Mouse (Mus musculus) layer of hippocampus, postnatal 14 days (tissue): ENCODE data around the gene Kdm8. TPM values are rescaled to one million over a fixed set of nuclear protein-coding genes. Genes with fewer than 3 reads are reported as not detected.
A peak's percentile ranks its signal among the peaks of the same experiment; 100 is the strongest.

Experiments used
- DNase-seq, 2 experiments: peaks; one replicate each; pipeline ENCODE4 v3.0.0; 2021 to 2022; ENCODE audit warnings: low spot score in 2 of 2, mixed read lengths in 1 of 2
- total RNA-seq, 2 experiments: library from RNA; stranded (reverse); gene quantifications; 2 replicates each; pipeline ENCODE4 v1.2.3; 2021

Kdm8 gene
- total RNA-seq, 2 experiments from 2014 or later, result 3.4 to 4.7 TPM

DNA sequence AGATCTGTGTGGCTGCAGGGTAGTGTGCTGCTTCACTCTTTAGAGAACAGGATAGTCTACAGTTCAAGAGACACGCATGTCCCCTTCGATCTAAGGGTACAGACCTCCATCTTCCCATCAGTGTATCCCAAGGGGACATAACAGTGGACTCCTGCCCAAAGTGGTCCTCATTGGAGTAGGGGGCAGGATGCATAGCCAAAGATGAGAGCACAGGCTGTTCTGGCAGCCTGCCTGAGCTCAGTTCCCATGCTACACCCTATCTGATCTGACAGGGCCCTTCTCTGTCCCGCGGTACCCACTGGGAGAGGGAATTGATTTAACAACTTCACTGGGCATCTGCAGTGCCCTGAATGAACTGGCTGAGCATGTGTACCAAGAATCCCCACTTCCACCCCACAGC is 9.2 kb downstream of the Kdm8 start:
- DNase-seq, result no peak

DNA sequence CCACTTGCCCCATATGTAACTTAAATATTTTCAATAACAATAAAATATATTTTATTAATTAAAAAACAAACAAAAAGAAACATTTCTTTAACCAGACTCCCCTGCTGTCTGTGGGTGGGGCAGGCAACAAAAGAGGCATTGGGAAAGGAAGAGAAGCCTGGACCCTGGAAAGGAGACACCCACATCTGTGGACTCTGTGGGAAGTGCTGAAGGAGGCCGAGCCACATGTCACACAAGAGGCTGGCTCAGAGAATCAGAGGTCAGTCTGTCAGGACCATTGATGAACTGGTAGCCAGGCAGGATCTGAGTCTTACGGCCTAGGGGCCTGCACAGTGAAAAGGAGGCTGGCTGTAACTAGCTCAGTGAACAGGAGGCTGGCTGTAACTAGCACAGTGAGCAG is 17.7 kb downstream of the Kdm8 start:
- DNase-seq, result no peak

DNA sequence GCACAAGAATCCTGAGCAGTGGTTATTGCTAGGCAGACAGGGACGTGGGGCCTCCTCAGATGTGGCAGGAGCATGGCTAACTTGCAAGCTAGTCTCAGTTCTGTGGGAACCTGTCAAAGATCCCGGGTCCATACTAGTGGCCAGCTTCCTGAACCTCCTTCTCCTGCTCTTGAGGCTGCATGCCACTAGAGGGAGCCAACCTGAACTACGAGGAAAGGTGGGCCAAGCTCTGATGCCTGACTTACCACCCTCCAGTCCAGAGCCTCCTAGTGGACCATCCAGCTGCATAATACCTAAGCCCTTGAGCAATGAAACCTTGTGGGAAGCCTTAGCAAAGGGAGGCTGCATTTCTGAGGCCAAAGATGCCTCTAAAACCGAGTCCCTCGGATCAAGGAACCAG is 25.5 kb downstream of the Kdm8 start:
- peak; percentile 39 to 55 for DNase-seq

DNA sequence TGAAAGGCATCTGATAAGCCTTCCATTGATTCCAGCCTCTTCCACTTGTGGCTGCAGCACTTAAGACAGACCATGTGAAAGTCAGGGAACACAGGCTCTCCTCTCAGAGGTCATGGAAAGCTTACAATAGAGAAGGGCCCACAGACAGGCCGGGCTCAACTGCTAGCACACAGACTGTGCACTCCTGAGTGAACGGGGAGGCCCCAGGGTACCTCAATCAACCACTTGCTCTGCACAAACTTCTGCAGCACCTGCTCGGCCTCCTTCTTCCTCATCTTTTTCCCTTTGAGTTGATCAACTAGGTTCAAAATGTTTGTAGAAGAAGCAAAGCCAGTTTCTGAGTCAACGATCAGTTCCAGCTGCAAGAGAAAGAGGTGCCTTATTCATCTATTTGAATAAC is 26.4 kb downstream of the Kdm8 start:
- no peak for DNase-seq

DNA sequence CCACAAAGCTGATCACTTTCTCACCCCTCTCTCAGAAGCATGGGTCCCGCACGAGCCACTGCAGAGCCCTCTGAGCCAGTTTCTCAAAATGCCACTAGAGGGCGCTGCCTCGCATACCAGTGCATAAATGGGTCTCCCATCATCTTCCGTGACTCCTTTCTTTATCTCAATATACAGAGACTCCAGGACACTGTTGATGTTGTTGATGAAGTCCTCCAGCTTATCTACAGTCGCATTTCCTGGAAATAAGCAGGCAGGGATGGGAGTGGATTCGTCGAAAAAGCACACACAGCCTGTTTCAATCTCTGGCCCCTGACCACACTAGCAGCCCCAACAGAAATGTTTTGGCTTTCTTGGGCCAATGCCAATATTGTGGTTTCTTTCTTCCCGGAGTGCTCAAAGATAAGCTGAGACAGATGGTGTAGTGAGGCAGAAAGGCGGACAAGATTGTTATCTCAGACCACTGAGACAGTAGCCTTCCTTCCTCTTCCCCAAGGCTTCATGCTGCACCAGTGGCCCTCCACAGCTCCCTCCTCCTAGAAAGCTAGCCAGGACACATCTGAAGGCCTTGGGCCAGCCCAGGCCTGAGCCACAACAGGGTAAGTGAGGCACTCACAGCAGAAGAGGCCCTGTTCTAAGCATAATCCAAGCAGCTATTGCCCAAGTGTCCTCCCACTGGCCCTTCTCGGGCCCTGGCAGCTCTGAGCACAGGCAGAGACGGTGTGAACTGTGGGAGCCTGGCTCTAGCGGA is 27.7 kb downstream of the Kdm8 start:
- DNase-seq, result peak; percentile 77 to 81

DNA sequence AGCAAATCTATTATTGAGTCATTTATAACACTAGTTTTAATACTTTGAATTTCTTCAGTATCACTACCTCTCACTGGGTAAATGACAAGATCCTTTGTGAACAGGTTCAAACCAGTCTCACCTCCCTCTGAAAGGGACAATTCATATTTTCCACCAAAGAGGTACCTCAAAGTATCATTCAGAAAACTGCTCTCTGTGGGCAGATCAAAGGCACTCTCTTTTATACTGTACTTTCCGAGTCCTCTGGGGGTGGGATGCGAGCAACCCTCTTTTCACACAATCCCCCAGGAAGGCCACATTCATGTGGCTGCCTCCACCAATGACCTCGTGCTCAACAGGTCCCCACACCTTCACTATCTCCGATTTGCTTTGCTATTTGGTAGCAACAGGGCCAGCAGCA is 30.1 kb downstream of the Kdm8 start:
- DNase-seq, result no peak

DNA sequence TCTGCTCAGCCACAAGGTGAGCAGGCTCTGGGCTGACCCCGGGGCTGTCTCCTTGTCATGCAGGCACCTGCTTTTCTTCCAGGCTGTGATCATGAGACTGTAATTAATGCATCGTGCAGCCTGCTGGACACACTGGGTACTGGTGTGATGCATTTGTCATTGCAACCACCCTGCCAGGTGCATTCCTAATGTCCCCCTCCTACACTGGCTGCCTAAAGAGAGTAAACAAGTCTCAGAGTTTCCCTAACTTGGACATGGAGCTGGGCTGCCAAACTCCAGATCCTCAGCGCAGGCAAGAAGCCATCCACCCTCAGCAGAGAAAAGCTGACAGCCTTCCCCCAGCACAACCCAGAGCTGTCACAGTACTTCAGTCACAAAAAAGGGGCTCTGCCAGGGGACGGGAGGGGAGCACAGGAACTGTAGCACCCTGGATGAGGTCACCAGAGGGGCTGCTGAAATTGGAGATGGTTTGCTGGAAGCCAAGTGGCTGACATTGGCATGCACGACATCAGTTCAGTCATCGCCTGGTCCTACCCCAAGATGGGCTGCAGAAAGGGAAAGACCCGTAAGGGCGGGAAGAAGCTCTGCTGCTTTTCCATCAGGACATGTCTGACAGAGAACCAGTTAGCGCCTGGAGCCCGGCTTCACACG is 31.2 kb downstream of the Kdm8 start:
- no peak for DNase-seq

DNA sequence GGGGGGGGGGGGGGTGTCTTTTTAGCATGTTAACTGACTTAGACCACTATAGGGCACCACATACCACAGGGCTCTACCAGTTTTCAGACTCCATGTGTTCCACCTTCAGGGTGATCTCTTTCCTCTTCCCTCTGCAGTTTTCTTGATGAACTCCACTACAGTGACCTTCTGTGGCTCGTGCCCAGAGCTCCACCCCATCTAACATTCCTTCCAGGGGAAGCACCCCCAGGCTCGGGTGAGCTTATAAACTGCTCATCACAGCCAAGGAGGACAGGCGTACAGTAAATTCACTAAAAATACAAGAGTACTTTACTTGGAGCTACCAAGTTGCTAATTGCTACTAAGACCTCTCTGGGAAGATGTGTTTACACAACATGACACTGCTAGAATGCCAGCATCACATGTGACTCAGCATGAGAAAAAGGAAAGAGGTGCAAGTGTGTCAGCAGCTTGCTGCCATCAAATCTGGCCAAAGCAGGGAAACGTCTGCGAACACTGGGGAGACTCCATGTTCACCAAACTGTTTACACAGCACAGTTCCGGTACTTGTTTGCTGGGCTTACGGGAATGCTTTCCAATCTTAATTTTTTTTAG is 34.0 kb downstream of the Kdm8 start:
- no peak for DNase-seq

DNA sequence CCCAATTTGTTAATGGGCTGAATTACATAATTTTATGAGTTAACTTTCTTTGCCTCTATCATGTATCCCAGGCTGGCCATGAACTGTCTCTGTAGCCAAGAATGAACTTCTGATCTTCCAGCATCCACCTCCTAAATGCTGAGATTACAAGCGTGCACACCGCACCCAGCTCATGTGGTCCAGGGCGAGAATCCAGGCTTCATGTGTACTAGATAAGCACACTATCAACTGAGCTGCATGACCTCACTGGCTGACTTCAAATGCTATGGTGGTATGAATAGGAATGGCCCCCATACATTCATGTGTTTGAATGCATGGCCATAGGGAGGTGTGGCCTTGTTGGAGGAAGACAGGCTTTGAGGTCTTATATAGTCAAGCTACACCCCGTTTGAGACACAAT is 36.0 kb downstream of the Kdm8 start:
- DNase-seq, result no peak

DNA sequence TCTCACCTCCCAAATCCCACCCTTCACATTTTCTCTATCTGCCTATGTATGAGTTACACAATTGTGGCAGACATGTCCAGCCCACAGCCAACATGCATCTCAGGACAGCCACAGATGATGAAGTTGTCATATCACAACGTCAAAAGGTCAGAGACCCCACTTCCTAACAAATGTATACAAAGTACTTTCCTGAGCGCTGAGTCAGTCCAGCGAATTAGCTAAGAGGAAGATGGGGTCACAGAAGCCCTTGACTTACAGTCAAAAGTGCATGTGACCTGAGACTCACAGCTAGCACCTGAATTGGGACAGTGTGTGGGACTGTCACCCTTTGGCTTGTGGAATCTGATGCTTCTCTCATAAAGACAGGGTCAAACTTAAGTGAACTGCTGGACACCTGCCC is 37.9 kb downstream of the Kdm8 start:
- no peak for DNase-seq

DNA sequence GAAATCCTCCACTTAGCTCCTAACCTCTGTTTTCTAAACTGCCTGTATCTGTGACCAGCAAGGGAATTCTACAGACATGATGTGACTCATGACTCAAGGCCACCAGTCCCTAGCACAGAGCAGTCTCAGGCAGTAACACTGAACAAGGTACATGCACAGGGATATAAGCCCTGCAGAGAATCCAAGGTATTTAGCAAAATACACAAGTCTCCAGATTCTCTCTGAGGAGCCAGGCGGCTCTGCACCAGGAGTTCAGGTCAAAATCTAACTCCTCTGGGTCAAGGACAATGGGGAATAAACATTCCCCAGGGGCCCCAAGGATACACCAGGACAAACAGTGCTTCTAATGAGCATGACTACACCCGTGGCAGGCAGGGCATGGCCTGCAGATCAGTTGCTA is 38.4 kb downstream of the Kdm8 start:
- no peak for DNase-seq

DNA sequence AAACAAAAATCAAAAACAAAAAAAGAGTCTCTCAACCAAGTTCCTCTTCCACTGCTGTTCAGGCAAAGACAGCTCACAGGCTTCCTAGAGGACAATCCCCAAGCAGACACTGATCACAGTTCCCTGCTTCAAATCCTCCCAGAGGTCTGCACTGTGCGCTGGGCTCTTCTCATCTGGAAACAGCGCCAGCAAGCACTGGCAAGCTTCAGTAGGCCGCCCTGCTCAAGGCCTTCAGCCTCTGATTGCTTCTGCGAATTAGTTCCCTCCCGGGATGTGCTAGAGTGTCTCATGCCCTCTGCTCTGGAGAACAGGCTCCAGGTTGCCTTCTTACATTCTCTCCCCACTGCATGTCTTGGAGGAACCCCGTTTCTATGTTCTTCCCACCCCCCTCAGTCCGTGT is 40.3 kb downstream of the Kdm8 start:
- no peak for DNase-seq

DNA sequence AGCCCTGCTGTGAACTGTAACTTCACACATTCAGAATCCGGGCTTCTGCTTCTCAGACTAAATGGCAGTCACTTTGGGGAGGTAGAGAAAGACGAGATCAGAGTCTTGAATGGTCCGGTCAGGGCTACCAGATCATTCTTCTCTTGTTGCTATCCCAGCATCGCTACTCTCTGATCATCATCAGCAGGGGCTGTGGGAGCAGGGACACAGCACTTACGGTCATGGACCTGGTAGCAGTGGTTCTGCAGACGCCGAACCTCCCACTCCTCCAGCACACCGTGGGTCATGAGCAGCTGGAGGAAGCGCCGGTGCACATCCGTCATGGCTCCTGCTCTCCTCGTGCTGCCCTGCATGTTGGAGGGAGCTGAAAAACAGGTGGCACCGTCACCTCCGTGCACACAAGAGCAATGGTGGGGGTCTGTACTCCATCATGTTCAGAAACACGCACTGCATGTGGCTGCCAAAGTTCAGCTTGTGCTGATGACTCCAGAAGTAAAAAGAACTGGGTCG is 41.7 kb downstream of the Kdm8 start:
- DNase-seq, result no peak

DNA sequence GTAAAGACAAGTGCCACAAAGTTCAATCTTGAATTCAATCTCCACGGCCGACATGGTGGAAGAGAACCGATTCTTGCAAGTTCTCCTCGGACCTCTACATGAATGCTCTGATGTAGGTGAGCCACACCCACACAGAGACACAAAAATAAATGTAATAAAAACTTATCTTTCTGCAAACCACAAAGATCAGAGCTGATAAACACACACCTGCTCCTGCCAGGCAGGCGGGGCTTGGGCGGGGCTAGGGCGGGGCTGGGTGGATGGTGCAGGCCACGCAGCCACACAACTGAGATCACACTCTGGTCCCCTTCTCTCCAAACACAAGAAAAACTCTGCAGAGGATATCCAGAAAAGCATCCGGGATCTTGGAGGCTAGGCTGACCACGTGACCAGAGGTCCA is 42.6 kb downstream of the Kdm8 start:
- no peak for DNase-seq

DNA sequence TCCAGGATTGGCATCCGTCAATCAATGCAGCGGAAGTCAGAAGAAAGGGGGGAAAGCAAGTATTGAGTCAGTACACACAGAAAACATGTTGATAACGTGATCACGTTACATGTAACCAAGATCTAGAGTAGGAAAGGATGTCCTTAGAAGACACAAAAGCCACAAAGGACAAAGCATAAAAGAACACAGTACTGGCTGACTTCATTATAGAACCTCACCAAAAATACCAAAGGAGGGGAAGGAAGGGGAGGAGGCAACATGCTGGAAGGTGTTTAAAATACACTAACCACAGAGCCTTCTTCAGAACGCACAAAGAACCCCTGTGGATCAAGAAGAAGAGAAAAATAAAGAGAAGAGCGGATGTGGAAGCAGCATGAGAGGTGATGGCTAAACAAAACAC is 44.2 kb downstream of the Kdm8 start:
- DNase-seq, result no peak

DNA sequence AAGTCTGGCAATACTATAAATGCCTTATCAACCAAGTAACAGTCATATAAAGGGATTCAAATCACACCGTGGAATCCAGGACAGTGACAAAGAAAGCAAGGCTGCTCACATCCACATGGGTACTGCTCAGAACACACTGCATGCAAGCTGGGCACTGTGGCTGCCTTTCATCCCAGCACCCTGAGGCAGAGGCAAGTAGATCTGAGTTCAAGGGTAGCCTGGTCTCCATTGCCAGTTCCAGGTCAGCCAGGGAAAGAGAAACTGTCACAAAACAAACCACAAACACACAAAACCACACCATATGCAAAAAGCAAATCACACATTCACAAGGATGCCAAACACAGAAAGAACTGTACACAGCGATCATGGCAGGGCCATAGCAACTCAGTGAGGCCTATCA is 45.2 kb downstream of the Kdm8 start:
- no peak for DNase-seq

DNA sequence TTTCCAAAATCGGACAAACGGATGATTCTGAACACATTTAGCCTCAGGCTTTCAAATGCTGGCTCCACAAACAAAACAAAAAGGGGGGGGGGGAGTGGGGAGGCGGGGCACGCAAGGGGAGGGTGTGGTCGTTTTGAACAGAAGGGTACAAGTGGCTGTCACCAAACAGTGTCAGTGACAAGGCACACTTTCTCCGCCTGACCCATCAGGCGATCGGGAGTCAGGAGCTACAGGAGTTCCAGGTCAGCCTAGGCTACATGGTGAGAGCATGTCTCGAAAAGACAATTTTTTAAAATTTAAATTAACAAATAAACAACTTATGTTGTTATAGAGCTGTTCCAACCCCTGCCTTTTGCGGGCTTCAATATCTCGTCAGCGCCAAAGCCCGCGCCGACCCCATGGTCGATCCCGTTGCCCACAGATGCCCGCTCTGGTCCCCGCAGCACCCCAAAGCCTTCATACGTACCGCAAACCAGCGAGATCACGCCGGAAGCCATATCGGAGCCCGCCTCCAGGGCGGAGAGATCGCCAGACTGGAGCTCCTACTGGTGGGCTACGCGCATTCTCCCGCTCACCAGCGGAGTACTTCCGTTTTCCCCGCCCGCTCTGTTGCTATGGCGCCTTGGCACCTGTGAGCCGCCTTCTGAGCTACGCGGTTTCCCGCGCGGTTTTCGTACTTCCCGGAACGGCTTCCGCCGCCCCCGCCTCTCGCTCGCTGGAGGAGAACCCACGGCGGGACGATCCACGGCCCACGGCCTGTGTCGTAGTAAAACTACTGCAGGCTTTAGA is 46.7 kb downstream of the Kdm8 start, which contains the start of gene Nsmce1:
Gene Nsmce1, minus strand, starts transcription at position 650 of the 789 bp plus-strand sequence.
- peak; percentile 96 to 97 for DNase-seq

DNA sequence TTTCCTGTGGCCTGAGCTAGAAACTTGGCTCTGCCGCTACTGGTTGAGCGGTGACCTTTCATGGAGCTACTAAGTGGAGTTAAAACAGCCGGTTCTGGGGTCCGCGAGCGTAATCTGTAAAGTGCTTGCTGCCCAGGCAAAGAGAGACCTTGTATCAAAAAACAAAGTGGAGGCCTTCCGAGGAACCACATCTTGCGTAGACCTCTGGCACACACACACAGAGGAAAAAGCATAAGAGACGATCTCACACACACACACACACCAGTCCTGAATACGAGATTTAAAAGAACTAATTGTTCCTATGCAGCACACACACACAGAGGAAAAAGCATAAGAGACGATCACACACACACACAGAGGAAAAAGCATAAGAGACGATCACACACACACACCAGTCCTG is 47.3 kb downstream of the Kdm8 start:
- no peak for DNase-seq

DNA sequence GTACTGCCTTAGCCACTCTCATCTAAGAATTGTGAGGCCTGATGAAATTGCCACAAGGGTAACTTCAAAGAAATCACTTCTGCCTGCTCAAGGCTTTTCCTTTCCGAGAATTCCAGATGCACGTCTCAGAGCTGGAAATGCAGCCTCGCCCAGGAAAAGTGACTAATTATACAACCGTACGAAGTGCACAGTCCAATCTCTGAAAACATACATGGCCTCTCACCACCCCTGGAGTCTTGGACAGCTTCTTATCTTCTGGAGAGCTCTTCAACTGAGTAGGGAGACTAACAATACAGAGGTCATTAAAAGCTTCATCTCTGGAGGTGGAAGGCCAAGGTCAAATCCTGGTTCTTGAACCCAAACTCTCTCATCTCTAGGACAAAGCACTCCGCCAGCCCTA is 48.1 kb downstream of the Kdm8 start:
- DNase-seq, result no peak

DNA sequence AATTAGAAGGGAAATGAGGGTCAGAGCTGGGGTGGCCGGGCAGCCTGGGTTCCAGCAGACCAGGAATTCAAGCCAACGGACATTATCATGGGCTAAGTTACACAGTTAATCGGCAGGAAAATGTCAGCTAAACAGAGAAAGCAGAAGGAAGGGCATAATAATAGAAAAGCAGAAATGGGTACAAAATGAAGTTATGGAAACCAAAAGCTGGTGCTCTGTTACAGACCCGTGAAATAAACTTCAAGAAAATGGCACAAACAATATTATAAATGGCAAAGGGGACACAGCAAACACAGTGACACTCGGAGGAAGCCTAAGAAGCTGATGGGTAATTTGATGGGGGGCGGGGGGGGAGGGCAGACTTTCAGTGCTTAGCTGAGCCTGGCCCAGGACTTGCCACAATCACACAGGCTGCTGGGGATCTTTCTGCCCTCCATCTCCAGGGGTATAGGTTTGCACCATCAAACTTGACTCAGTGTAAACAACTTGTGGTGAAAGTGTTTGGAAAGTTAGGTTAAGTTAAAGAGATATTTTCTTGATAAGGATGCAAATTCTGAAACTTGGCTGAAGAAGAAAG is 51.5 kb downstream of the Kdm8 start:
- DNase-seq, result no peak
